Mouse (Mus musculus) heart, adult 2 months (tissue): ENCODE data around the gene Coch. TPM values are rescaled to one million over a fixed set of nuclear protein-coding genes. Genes with fewer than 3 reads are reported as not detected.
"Not testable (repeated sequence)": the region's sequence is repeated elsewhere in the genome, so short reads cannot be mapped to it uniquely, and the experiment has no call there.

Experiments used
- DNase-seq, 2 experiments: peaks; one replicate each; pipeline ENCODE4 v3.0.0; 2021
- H3K27ac ChIP-seq: fragments of 200-600 bp; 2 replicates; pipeline ENCODE4 v1.8.1; 2022
- H3K27me3 ChIP-seq: fragments of 200-500 bp; 2 replicates; pipeline ENCODE4 v1.6.1; 2012; ENCODE audit warnings: mild to moderate bottlenecking, low read length, inconsistent platforms, mixed read lengths; ENCODE audit not compliant: control insufficient read depth, insufficient read depth
- H3K36me3 ChIP-seq: fragments of 200-500 bp; 2 replicates; pipeline ENCODE4 v1.6.1; 2012; ENCODE audit warnings: low read length, inconsistent platforms; ENCODE audit not compliant: control insufficient read depth, insufficient read depth
- H3K4me1 ChIP-seq: fragments of 200-500 bp; 2 replicates; pipeline ENCODE4 v1.6.1; 2011; ENCODE audit warnings: low read length; ENCODE audit not compliant: control insufficient read depth, insufficient read depth
- H3K4me3 ChIP-seq: fragments of 200-600 bp; 2 replicates; pipeline ENCODE4 v1.8.1; 2022
- H3K79me2 ChIP-seq: fragments of 200-500 bp; replicated peaks from 2 replicates; pipeline ENCODE4 v1.6.1; 2012; ENCODE audit warnings: mild to moderate bottlenecking, inconsistent platforms, low read length, moderate library complexity, mixed read lengths; ENCODE audit not compliant: control insufficient read depth, insufficient read depth
- H3K9ac ChIP-seq: fragments of 200-500 bp; 2 replicates; pipeline ENCODE4 v1.6.1; 2012; ENCODE audit warnings: low read depth, mild to moderate bottlenecking, control low read depth, inconsistent platforms, low read length, mixed read lengths
- CTCF ChIP-seq: fragments of 200-600 bp; IDR thresholded peaks from 2 replicates; pipeline ENCODE4 v1.8.1; 2022; ENCODE audit warnings: antibody characterized with exemption, mild to moderate bottlenecking, moderate library complexity
- EP300 ChIP-seq: fragments of 200-500 bp; IDR thresholded peaks from 2 replicates; pipeline ENCODE4 v1.6.1; 2011; ENCODE audit warnings: low read depth, low read length, control low read depth; ENCODE audit not compliant: insufficient read depth
- POLR2A ChIP-seq: fragments of 200-500 bp; IDR thresholded peaks from 2 replicates; pipeline ENCODE4 v1.6.1; 2011; ENCODE audit warnings: mild to moderate bottlenecking, low read depth, low read length, control low read depth; ENCODE audit not compliant: insufficient read depth
- WGBS: fragments of 180-500 bp; shearing (Covaris S2); methylation state at CpG from one replicate; pipeline ENCODE4 v1.1.7; 2018; 5-methylcytosine and 5-hydroxymethylcytosine counted together
- intact Hi-C: fragments of 180-260 bp; cut with DNase I; formaldehyde crosslinking; loops from one replicate; pipeline ENCODE4 v1.15.1; 2025
- polyA plus RNA-seq: library from polyadenylated mRNA; depleted of rRNA; stranded (reverse); fragments of >200 nt; gene quantifications from 2 replicates; pipeline ENCODE4 v1.2.3, GENCODE M21; 2012
- total RNA-seq, 2 experiments: library from RNA; stranded (reverse); gene quantifications; 2 replicates each; pipeline ENCODE4 v1.2.3; 2021

Coch gene
- total and polyA plus RNA-seq, 3 experiments = 0.16 to 0.37 (median 0.25) TPM

DNA sequence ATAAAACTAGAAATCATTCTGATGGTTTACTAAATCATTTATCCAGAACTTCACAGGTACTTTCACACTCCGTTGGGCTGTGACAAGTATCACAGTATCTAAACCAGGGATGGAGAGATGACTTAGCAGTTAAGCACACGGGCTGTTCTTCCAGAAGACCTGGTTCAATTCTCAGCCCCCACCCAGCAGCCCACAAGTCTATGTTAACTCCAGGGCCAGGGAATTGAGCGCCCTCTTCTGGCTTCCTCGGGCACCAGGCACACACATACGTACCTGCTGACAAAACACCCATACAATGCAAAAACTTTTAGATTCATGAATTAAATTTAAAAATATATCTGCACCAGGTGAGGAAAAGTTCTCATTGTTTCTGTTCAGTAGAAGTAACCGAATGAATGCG lies 23.2 kb upstream of the Coch start:
- intact Hi-C loops = no loop called here
- Histone ChIP-seq H3K27ac (no peak overlapping the region), H3K27me3 (no peaks in the 10 kb centered on the region), H3K4me3 (no peak overlapping the region), H3K36me3 (no peaks in the 10 kb centered on the region), H3K4me1 (no peaks in the 10 kb centered on the region), H3K79me2 (no peaks in the 10 kb centered on the region), H3K9ac (no peak overlapping the region)
- WGBS = 69% methylated on average over 7 of the region's 7 CpGs
- no peak for TF ChIP-seq CTCF
- TF ChIP-seq EP300 = no peak
- TF ChIP-seq POLR2A = no peak
- DNase-seq = no peak

DNA sequence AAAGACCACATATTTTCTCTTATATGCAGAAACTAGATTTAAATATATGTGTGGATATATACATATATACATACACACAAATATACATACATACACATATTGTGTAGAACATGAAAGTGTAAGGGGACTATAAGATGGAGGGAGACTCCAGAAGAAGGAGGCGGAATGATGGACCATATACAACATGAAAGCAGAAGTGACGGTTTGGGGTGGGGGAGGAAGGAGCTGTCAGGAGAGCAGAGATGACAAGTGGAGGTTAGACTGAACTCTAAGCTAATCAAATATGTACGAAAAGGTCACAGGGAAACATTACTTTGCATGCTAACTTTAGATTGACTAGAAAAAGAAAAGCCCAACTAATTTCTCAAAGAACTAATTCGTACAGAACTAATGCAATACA lies 20.5 kb upstream of the Coch start:
- H3K4me3 ChIP-seq = no peak overlapping the region
- H3K79me2 ChIP-seq = no peaks in the 10 kb centered on the region
- 82% methylated on average over 4 of the region's 4 CpGs for WGBS
- H3K27ac ChIP-seq = no peak overlapping the region
- H3K36me3 ChIP-seq = no peaks in the 10 kb centered on the region
- no peak for DNase-seq
- TF ChIP-seq EP300 (no peak), POLR2A (no peak), CTCF (no peak)
- intact Hi-C loops = no loop called here
- H3K4me1 ChIP-seq = no peaks in the 10 kb centered on the region
- no peaks in the 10 kb centered on the region for H3K27me3 ChIP-seq
- no peak overlapping the region for H3K9ac ChIP-seq

DNA sequence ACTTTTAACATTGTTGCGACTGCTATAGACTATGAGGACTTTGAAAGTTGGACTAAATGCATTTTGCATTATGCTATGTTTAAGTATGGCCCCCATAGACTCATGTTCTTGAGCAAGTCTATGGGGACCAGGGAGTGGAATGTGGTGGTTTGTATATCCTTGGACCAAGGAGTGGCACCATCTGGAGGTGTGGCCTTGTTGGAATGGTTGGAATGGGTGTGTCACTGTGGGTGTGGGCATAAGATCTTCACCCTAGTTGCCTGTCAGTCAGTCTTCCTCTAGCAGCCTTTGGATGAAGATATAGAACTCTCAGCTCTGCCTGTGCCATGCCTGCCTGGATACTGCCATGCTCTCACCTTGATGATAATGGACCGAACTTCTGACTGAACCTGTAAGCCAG lies 15.3 kb upstream of the Coch start:
- H3K27ac ChIP-seq, intact Hi-C loops, H3K4me3 ChIP-seq, H3K36me3 ChIP-seq, H3K79me2 ChIP-seq, H3K9ac ChIP-seq, H3K27me3 ChIP-seq, H3K4me1 ChIP-seq, DNase-seq: not testable (repeated sequence)
- 79% methylated on average over 2 of the region's 2 CpGs for WGBS

DNA sequence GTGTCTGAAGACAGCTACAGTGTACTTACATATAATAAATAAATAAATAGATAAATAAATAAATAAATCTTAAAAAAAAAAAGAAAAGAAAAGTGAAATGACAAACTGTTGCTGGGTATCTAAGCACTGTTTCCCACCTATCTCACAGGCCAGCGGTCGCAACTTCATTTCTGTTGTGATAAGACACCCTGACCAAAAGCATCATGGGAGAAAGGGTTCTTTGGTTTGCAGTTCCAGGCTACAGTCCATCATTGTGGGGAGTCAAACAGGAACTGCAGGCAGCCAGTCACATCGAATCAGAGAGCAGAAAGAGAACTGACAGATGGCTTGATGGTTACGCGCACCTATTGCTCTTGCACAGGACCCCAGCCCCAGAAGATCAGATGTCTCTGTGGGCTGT lies 3.9 kb upstream of the Coch start:
- WGBS = 78% methylated on average over 5 of the region's 5 CpGs
- Histone ChIP-seq H3K4me3 (no peak overlapping the region), H3K79me2 (no peaks in the 10 kb centered on the region), H3K9ac (no peak overlapping the region), H3K4me1 (no peaks in the 10 kb centered on the region; the same call in 1 of the 2 replicates), H3K27ac (no peak overlapping the region), H3K27me3 (peaks cover 14% of the 10 kb centered on the region), H3K36me3 (no peaks in the 10 kb centered on the region)
- intact Hi-C loops = no loop called here
- no peak for DNase-seq
- TF ChIP-seq CTCF (no peak), EP300 (no peak), POLR2A (no peak)

DNA sequence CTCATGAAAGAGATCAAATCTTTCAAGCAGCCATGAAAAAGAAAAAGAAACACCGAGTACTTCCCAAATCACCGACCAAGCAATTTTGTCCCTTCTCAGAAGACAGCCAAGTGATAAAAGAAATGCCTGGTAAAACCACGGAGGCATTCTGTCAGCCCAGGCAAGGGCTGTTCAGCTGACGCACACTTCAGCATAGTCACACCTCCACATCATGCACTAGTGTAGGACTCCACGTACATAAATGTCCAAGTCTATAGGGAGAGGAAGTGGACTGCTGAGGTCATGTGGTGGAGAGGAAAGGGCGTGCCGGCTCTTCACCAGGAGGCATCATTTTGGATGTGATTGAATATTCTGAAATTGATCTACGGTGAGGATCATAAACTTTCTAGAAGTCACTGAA lies 1.2 kb upstream of the Coch start:
- Histone ChIP-seq H3K79me2 (no peaks in the 10 kb centered on the region), H3K4me3 (no peak overlapping the region), H3K9ac (no peak overlapping the region), H3K36me3 (no peaks in the 10 kb centered on the region), H3K27me3 (peaks cover 23% of the 10 kb centered on the region), H3K4me1 (no peaks in the 10 kb centered on the region; the same call in 1 of the 2 replicates), H3K27ac (no peak overlapping the region)
- WGBS = 59% methylated on average over 8 of the region's 8 CpGs
- no peak for DNase-seq
- intact Hi-C loops = no loop called here
- TF ChIP-seq EP300 (no peak), CTCF (no peak), POLR2A (no peak)

DNA sequence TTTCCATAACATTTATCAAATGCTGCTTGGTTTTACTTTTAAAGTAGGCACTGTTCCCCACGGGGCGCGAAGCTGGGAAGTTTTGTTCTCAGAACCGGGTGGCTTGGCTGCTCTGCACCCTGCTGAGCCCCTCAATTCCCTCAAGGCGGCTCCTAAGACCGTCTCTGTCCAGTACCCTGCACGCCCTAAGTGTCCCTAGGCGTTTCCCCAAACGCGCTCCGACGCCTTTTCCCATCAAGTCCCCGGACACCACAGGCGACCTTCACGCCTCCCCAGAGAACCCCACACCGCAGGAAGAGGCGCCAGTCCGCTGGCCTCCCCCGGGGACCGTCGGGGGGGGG lies 283 bp upstream of the Coch start:
- Histone ChIP-seq H3K9ac (no peak overlapping the region), H3K4me3 (peak overlapping the region; percentile 54), H3K36me3 (no peaks in the 10 kb centered on the region), H3K79me2 (no peaks in the 10 kb centered on the region), H3K27ac (no peak overlapping the region), H3K27me3 (peaks cover 23% of the 10 kb centered on the region), H3K4me1 (no peaks in the 10 kb centered on the region; the same call in 1 of the 2 replicates)
- no peak for DNase-seq
- no peak for TF ChIP-seq POLR2A
- no peak for TF ChIP-seq CTCF
- no peak for TF ChIP-seq EP300
- intact Hi-C loops = no loop called here
- 2% methylated on average over 21 of the region's 21 CpGs for WGBS
